ENCODE assay signal across 13 mouse cellular contexts in the genomic region with DNA sequence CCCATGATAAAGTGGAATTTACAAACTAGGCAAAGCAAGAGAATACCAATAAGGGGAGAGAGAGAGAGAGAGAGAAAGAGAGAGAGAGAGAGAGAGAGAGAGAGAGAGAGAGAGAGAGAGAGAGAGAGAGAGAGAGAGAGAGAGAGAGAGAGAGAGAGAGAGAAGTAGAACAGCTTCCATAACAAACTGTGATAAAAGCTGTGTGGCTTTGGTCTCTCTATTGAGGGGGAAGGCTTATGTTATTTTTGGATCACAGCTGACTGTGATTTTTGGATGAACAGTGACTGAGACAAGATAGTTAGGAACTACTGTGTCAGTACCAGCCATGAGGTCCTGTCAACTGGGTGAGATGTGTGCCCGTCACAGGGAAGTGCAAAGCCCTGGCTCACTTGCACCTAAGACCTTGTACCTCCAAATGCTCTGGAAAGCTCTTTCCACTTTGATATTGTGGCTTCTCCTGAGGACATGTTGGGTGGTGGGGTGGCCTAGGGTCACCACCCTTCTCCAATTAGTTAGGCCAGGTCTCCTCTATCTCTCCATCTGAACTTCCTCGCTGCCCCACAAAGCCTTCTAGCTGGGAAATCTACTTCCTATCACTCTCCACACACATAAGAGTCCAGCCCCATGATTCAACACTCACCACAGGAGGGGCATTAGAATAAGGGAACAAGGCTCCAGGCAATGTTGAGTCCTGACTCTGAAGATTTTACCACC.
A peak's percentile ranks its signal among the peaks of the same experiment; 100 is the strongest.
DNase-seq lines count a peak whose midpoint lies in the region; ATAC-seq lines count a peak whose summit lies in the region.
"Had no signal": no experiment of that assay in that cellular context is flagged by ENCODE, and none has a peak within 500 bp of the region (broad histone marks: within the 10 kb centered on the region; RNA-seq: fewer than 3 reads in every experiment).

No protein-coding gene starts in this region.

- H3K4me3 ChIP-seq in heart, embryonic 10.5 days, result no peak overlapping the region
- no peak overlapping the region for H3K4me3 ChIP-seq in lung, embryonic 15.5 days
- H3K4me3 ChIP-seq in liver, embryonic 13.5 days (replicated peaks), result peak overlapping the region; percentile 19
- H3K4me3 ChIP-seq: forebrain, embryonic 13.5 days; midbrain, embryonic 13.5 days had no signal

- 43% methylated on average over 2 of the region's 2 CpGs for WGBS in heart, embryonic 10.5 days
- WGBS in lung, embryonic 15.5 days, result 82% methylated on average over 2 of the region's 2 CpGs
- WGBS in liver, embryonic 13.5 days (ENCODE audit: insufficient replicate concordance), result 22% methylated on average over 2 of the region's 2 CpGs

- H3K4me2 ChIP-seq in lung, embryonic 15.5 days, result no peak overlapping the region
- peak overlapping the region; percentile 62 for H3K4me2 ChIP-seq in liver, embryonic 13.5 days

- no peaks in the 10 kb centered on the region for H3K27me3 ChIP-seq in heart, embryonic 10.5 days (ENCODE audit: insufficient read depth, poor library complexity, severe bottlenecking)
- H3K27me3 ChIP-seq in lung, embryonic 15.5 days, result no peaks in the 10 kb centered on the region
- H3K27me3 ChIP-seq in liver, embryonic 13.5 days, result no peaks in the 10 kb centered on the region
- H3K27me3 ChIP-seq: forebrain, embryonic 13.5 days; midbrain, embryonic 13.5 days had no signal

- intact Hi-C loops in heart, postnatal 25 days (cut with DNase I), result loop anchor here (5.0 kb wide), 2 partner anchors 34 to 79 kb away; a partner anchor contains a TSS

- no peak for DNase-seq in heart, embryonic 10.5 days (ENCODE audit: low spot score)
- DNase-seq in heart, postnatal 25 days (ENCODE audit: low spot score), result no peak
- DNase-seq in lung, adult 18-20 months, result no peak
- DNase-seq in liver, embryonic 13.5 days, result no peak
- DNase-seq in adrenal gland, postnatal 25 days, result no peak
- DNase-seq in spleen, postnatal 36 days (ENCODE audit: low spot score in 2 of 2), result no peak
- no peak for DNase-seq in thymus, adult 18-20 months
- DNase-seq: cerebellum, adult 2 months; kidney, adult 9 months had no signal

- peak overlapping the region; percentile 23; the same call in 1 of the 2 replicates for H3K27ac ChIP-seq in heart, embryonic 10.5 days
- H3K27ac ChIP-seq in lung, embryonic 15.5 days, result peak overlapping the region; percentile 21; the same call in 1 of the 2 replicates
- H3K27ac ChIP-seq in liver, embryonic 13.5 days, result peak overlapping the region; percentile 89
- H3K27ac ChIP-seq: forebrain, embryonic 13.5 days had no signal

- no peak overlapping the region for H3K9ac ChIP-seq in lung, embryonic 15.5 days
- H3K9ac ChIP-seq in liver, embryonic 13.5 days, result peak overlapping the region; percentile 42; the same call in 1 of the 2 replicates
- H3K9ac ChIP-seq: forebrain, embryonic 13.5 days; midbrain, embryonic 13.5 days had no signal

- H3K4me1 ChIP-seq in heart, embryonic 10.5 days, result peaks cover 76% of the 10 kb centered on the region
- peaks cover 88% of the 10 kb centered on the region for H3K4me1 ChIP-seq in lung, embryonic 15.5 days
- H3K4me1 ChIP-seq in liver, embryonic 13.5 days (replicated peaks), result peaks cover 78% of the 10 kb centered on the region

- H3K36me3 ChIP-seq in heart, embryonic 10.5 days, result no peaks in the 10 kb centered on the region
- peaks cover 2% of the 10 kb centered on the region; the same call in 1 of the 2 replicates for H3K36me3 ChIP-seq in lung, embryonic 15.5 days
- no peaks in the 10 kb centered on the region for H3K36me3 ChIP-seq in liver, embryonic 13.5 days
- H3K36me3 ChIP-seq: G1E; midbrain, embryonic 13.5 days had no signal

- no peak for ATAC-seq in lung, embryonic 15.5 days (ENCODE audit: borderline replicate concordance, extremely low read depth, low FRiP score, low TSS enrichment)
- ATAC-seq in liver, embryonic 13.5 days (ENCODE audit: low read depth), result peak; percentile 54; the same call in 1 of the 2 replicates
- ATAC-seq: forebrain, embryonic 13.5 days; midbrain, embryonic 13.5 days had no signal

- H3K9me3 ChIP-seq in heart, embryonic 10.5 days, result no peaks in the 10 kb centered on the region
- H3K9me3 ChIP-seq in lung, embryonic 15.5 days, result no peaks in the 10 kb centered on the region
- H3K9me3 ChIP-seq in liver, embryonic 13.5 days (replicated peaks), result no peaks in the 10 kb centered on the region
- H3K9me3 ChIP-seq: forebrain, embryonic 13.5 days; G1E; midbrain, embryonic 13.5 days had no signal

Comparison
In these comparisons a context has a peak if more than half of its experiments do, and no peak if none do; other contexts are left out.
1. H3K27ac ChIP-seq: peak in every context shown above with its lines; median percentile 89 in liver, embryonic 13.5 days; 23 in heart, embryonic 10.5 days; 21 in lung, embryonic 15.5 days.